Mouse (Mus musculus): ENCODE measurements around the gene AA467197. TPM values are rescaled to one million over a fixed set of nuclear protein-coding genes. Genes with fewer than 3 reads are reported as not detected.

AA467197 gene
- polyA plus RNA-seq, 1 experiment from 2014 or later = not detected

- Histone ChIP-seq H3K4me1 (replicated peaks) (no peaks in the 10 kb centered on the region), H3K4me3 (no peak overlapping the region), H3K4me2 (no peak overlapping the region), H3K9ac (no peak overlapping the region), H3K36me3 (no peaks in the 10 kb centered on the region), H3K27ac (ENCODE audit: poor library complexity, severe bottlenecking) (no peak overlapping the region), H3K9me3 (replicated peaks) (no peaks in the 10 kb centered on the region), H3K27me3 (replicated peaks) (0 out of 2 replicates have a peak, but pooled peaks cover 6% of the 10 kb centered on the region)
- 69% methylated on average over 5 of the region's 5 CpGs for WGBS
- ATAC-seq (ENCODE audit: insufficient number of reproducible peaks, low FRiP score) = no peak
Observed at GRCm38 (mm10) chr2:122671714-122672113, 34.9 kb downstream of the AA467197 start.

GRCm38 (mm10) chr2:122672841-122673240, 36.1 kb downstream of the AA467197 start:
- no peak for ATAC-seq (ENCODE audit: insufficient number of reproducible peaks, low FRiP score)
- Histone ChIP-seq H3K4me1 (replicated peaks) (no peaks in the 10 kb centered on the region), H3K9me3 (replicated peaks) (no peaks in the 10 kb centered on the region), H3K9ac (no peak overlapping the region), H3K27ac (ENCODE audit: poor library complexity, severe bottlenecking) (no peak overlapping the region), H3K4me2 (no peak overlapping the region), H3K27me3 (replicated peaks) (no peaks in the 10 kb centered on the region), H3K36me3 (no peaks in the 10 kb centered on the region), H3K4me3 (no peak overlapping the region)
- WGBS = 68% methylated on average over 5 of the region's 5 CpGs

- no peaks in the 10 kb centered on the region for H3K27me3 ChIP-seq (replicated peaks)
- no peak for ATAC-seq (ENCODE audit: insufficient number of reproducible peaks, low FRiP score)
- no peaks in the 10 kb centered on the region for H3K9me3 ChIP-seq (replicated peaks)
- H3K4me3 ChIP-seq = no peak overlapping the region
- H3K9ac ChIP-seq = no peak overlapping the region
- H3K4me2 ChIP-seq = no peak overlapping the region
- no peaks in the 10 kb centered on the region for H3K4me1 ChIP-seq (replicated peaks)
- 83% methylated on average over 2 of the region's 2 CpGs for WGBS
- no peak overlapping the region for H3K27ac ChIP-seq (ENCODE audit: poor library complexity, severe bottlenecking)
- no peaks in the 10 kb centered on the region for H3K36me3 ChIP-seq
Observed at GRCm38 (mm10) chr2:122675126-122675525, 38.3 kb downstream of the AA467197 start.

- Histone ChIP-seq H3K4me1 (replicated peaks) (no peaks in the 10 kb centered on the region), H3K27me3 (replicated peaks) (no peaks in the 10 kb centered on the region), H3K36me3 (peaks cover 4% of the 10 kb centered on the region; the same call in 1 of the 2 replicates), H3K27ac (ENCODE audit: poor library complexity, severe bottlenecking) (no peak overlapping the region), H3K9ac (no peak overlapping the region), H3K9me3 (replicated peaks) (peaks cover 6% of the 10 kb centered on the region), H3K4me3 (no peak overlapping the region), H3K4me2 (no peak overlapping the region)
- 77% methylated on average over 5 of the region's 5 CpGs for WGBS
- ATAC-seq (ENCODE audit: insufficient number of reproducible peaks, low FRiP score) = peak; percentile 72
Observed at GRCm38 (mm10) chr2:122681379-122682137, 44.8 kb downstream of the AA467197 start.

- 83% methylated on average over 2 of the region's 2 CpGs for WGBS
- no peak for ATAC-seq (ENCODE audit: insufficient number of reproducible peaks, low FRiP score)
Observed at GRCm38 (mm10) chr2:122682520-122682919, 45.7 kb downstream of the AA467197 start.

GRCm38 (mm10) chr2:122683641-122684040, 46.9 kb downstream of the AA467197 start:
- no peaks in the 10 kb centered on the region for H3K27me3 ChIP-seq (replicated peaks)
- H3K9ac ChIP-seq = no peak overlapping the region
- peaks cover 10% of the 10 kb centered on the region; the same call in 1 of the 2 replicates for H3K36me3 ChIP-seq
- no peak for ATAC-seq (ENCODE audit: insufficient number of reproducible peaks, low FRiP score)
- no peak overlapping the region for H3K27ac ChIP-seq (ENCODE audit: poor library complexity, severe bottlenecking)
- 70% methylated on average over 1 of the region's 1 CpGs for WGBS
- no peak overlapping the region for H3K4me3 ChIP-seq
- no peak overlapping the region for H3K4me2 ChIP-seq
- H3K9me3 ChIP-seq (replicated peaks) = peaks cover 6% of the 10 kb centered on the region
- H3K4me1 ChIP-seq (replicated peaks) = no peaks in the 10 kb centered on the region

More at GRCm38 (mm10) chr2:122682520-122682919, 45.7 kb downstream of the AA467197 start:
- Histone ChIP-seq H3K4me3 (no peak overlapping the region), H3K36me3 (peaks cover 6% of the 10 kb centered on the region; the same call in 1 of the 2 replicates), H3K27me3 (replicated peaks) (no peaks in the 10 kb centered on the region), H3K4me2 (no peak overlapping the region), H3K4me1 (replicated peaks) (no peaks in the 10 kb centered on the region), H3K9me3 (replicated peaks) (peaks cover 6% of the 10 kb centered on the region), H3K27ac (ENCODE audit: poor library complexity, severe bottlenecking) (no peak overlapping the region), H3K9ac (no peak overlapping the region)

GRCm38 (mm10) chr2:122686665-122687064, 49.9 kb downstream of the AA467197 start:
- Histone ChIP-seq H3K36me3 (peaks cover 10% of the 10 kb centered on the region; the same call in 1 of the 2 replicates), H3K27ac (ENCODE audit: poor library complexity, severe bottlenecking) (no peak overlapping the region), H3K27me3 (replicated peaks) (no peaks in the 10 kb centered on the region), H3K4me1 (replicated peaks) (no peaks in the 10 kb centered on the region), H3K9me3 (replicated peaks) (peaks cover 5% of the 10 kb centered on the region), H3K4me2 (no peak overlapping the region), H3K9ac (no peak overlapping the region), H3K4me3 (no peak overlapping the region)
- ATAC-seq (ENCODE audit: insufficient number of reproducible peaks, low FRiP score) = no peak
- WGBS = 77% methylated on average over 6 of the region's 6 CpGs

MicroRNAs encoded within 50 kb of the gene (microRNA counts, 519-probe panel; counts per million panel counts)
- microRNA mmu-miR-147 = not detected

Small RNA genes lying within 50 kb of the gene (microRNA-seq; reads per million reads assigned to microRNA genes)
- gene Mir147 = 5.2 reads per million, percentile 17 among the genes with 10 or more reads in this experiment

Other genes starting within 250 kb of the AA467197 start
- 0.19 and 0.24 TPM in 2 replicates for gene Slc28a2, start 210.5 kb upstream of the AA467197 start, polyA plus RNA-seq (2016; fragmentation: Nextera tagmentation; extraction: Ambion mirVana)
- not detected in 2 replicates for gene Gm14085, start 152.0 kb upstream of the AA467197 start, polyA plus RNA-seq (2016; fragmentation: Nextera tagmentation; extraction: Ambion mirVana)
- gene Gatm, start 25.7 kb upstream of the AA467197 start, polyA plus RNA-seq (2016; fragmentation: Nextera tagmentation; extraction: Ambion mirVana) = 29.9 and 34.8 TPM in 2 replicates
- 9.8 and 10.0 TPM in 2 replicates for gene Slc30a4, start 65.7 kb downstream of the AA467197 start, polyA plus RNA-seq (2016; fragmentation: Nextera tagmentation; extraction: Ambion mirVana)
- 34.3 and 38.1 TPM in 2 replicates for gene Bloc1s6, start 101.5 kb downstream of the AA467197 start, polyA plus RNA-seq (2016; fragmentation: Nextera tagmentation; extraction: Ambion mirVana)
- 3.0 and 5.4 TPM in 2 replicates for gene Sqor, start 128.3 kb downstream of the AA467197 start, polyA plus RNA-seq (2016; fragmentation: Nextera tagmentation; extraction: Ambion mirVana)

Measured in heart, embryonic 12.5 days (tissue).